Mouse (Mus musculus) layer of hippocampus, adult 6 months (tissue): ENCODE results near the gene Gemin8. TPM values are rescaled to one million over a fixed set of nuclear protein-coding genes. Genes with fewer than 3 reads are reported as not detected.

Experiments
- long read RNA-seq, 2 experiments: library from polyadenylated mRNA; unstranded; transcript quantifications; one replicate each; pipeline ENCODE4 v2.0.0; 2019 to 2020
- polyA plus RNA-seq: library from polyadenylated mRNA; unstranded; fragments of <200 nt; fragmentation: Nextera tagmentation; gene quantifications from 2 replicates; pipeline ENCODE4 v1.2.3, GENCODE M21; 2021

Gemin8 gene
- polyA plus RNA-seq = 10.1 and 12.6 TPM in 2 replicates
- long read RNA-seq, experiment 1, transcript Gemin8-201 (4 exons, 1,862 nt) = major isoform, 9 of 13 reads
- long read RNA-seq, experiment 1, partial matches to known transcripts = 0 of 13 reads
- long read RNA-seq, experiment 1, other reads (novel, unspliced or antisense) = 2 of 13 reads
- long read RNA-seq, experiment 2, transcript Gemin8-201 (4 exons, 1,862 nt) = major isoform, 15 of 19 reads
- long read RNA-seq, experiment 2, partial matches to known transcripts = 0 of 19 reads
- long read RNA-seq, experiment 2, other reads (novel, unspliced or antisense) = 3 of 19 reads

DNA sequence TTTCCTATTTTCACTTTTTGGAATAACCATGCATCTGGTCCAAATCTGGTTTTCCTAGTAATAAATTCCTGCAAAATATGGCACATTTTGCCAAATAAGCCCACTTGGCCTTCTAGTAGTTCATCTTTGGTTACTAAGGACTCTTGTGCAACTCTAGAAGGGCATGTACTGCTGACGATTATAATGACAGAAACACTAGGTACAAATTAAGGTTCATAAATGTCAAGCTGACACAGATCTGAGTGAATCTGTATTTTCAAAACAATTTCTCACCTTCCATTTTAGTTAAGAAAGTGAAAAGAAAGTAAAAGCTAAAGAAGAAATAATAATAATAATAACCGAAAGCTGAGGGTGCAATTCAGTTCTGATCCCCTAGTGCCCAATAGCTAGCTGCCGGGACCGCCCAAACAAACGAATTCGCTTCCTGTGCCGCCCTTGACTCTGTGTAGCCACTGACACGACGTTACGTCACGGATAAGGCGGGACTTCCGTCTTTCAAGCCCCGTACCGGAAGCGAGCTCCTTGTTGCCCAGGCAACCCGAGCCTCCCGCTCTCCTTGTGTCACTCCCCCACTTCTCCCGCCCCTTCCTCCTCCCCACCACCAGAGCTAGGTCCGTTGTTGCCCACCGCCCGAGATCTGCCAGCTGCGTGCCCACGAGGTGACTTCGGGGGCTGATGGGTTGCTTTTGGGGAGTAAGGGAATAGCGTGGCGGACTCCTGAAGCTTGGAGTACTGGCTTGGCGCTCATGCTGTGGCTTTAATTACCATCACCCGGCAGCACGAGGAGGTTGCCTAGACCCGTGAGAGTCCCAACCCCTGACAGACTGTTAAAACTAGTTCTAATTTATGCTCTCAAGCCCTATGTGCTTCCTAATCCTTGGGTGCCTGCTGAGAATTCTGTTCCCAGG, at the start of gene Gemin8:
Gemin8 (plus strand) TSS at position 563 of the 908 bp plus-strand sequence.

GRCm38 (mm10) chrX:166238831-166239460, 68.7 kb downstream of the Gemin8 start, which contains the start of gene Gpm6b:
TSS of gene Gpm6b (plus strand) at chrX:166238911.

Other genes starting within 250 kb of the Gemin8 start
- gene Gpm6b, start 68.5 kb downstream of the Gemin8 start, polyA plus RNA-seq = 444 and 472 TPM in 2 replicates